Mouse (Mus musculus) testis, adult 2 months (tissue): ENCODE data around the gene Fkrp.

ENCODE experiments used
- CTCF ChIP-seq: fragments of 200-500 bp; IDR thresholded peaks from 2 replicates; pipeline ENCODE4 v1.5.1; 2012; ENCODE audit warnings: low read depth, mild to moderate bottlenecking, inconsistent platforms, low read length, moderate library complexity; ENCODE audit not compliant: control insufficient read depth, insufficient read depth, insufficient replicate concordance
- POLR2A ChIP-seq: fragments of 200-500 bp; IDR thresholded peaks from 2 replicates; pipeline ENCODE4 v1.6.1; 2012; ENCODE audit warnings: low read depth, mild to moderate bottlenecking, inconsistent platforms, low read length, moderate library complexity; ENCODE audit not compliant: control insufficient read depth

DNA sequence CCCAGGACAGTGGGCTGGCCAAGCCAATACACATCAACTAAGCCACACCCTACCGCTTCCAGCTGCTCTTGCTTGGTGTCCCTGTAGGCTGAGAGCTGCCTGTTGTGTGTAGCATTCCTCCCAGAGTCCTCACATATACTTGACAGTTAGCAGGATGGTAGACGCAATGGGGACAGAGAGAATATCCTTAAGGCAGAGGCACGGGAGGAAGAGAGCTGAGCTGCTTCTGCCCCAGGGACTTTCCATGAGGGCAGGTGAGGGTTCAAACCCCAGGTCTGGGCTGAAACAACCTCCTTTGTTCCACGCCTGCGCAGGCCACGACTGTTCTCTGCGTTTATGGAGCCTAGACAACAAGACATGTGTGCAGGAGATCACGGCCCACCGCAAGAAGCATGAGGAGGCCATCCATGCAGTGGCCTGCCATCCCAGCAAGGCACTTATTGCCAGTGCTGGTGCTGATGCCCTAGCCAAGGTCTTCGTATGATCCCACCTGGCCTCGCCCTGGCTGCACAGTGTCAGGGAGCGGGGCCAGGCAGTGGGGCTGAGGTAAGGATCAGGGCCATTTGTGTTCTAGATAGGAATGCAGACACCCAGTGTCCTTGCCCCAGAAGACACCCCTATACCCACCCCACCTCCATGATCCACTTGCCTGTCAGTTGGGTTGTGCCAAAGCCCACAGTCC lies 23.0 kb upstream of the Fkrp start:
- TF ChIP-seq CTCF (no peak), POLR2A (no peak)
